Mouse (Mus musculus) CD4-positive helper T cell, adult 2 months (primary cell): ENCODE data around the gene Rnf157.
"Not testable (repeated sequence)": the region's sequence is repeated elsewhere in the genome, so short reads cannot be mapped to it uniquely, and the experiment has no call there.

Experiments used
- DNase-seq: peaks from one replicate; pipeline ENCODE4 v3.0.0-alpha.2; 2012; ENCODE audit warnings: low read depth, missing footprints, low spot score

The Rnf157 gene

GRCm38 (mm10) chr11:116418194-116418840, 5.5 kb upstream of the Rnf157 start:
- DNase-seq: peak; percentile 48

DNA sequence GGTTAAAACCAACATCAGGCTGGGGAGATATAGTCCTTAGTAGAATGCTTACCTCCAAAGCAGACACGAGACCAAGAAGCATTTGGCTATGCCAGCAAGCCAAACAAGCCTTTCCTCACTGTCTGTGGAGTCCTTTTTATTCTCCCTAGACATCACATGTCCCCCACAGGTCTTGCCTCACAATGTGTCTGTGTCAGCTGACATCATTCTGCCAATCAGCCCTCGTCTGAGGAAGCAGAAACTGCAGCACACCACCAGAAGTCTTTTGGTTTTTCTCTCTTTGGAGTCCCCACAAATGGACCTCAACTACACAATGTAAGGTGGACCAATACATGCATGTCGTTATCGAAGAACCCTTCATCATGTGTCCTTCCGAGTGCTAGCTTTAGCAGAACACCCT, 4.2 kb upstream of the Rnf157 start:
- DNase-seq: no peak

- no peak for DNase-seq
These were observed 3.5 kb upstream of the Rnf157 start for GRCm38 (mm10) chr11:116416196-116416943.

GRCm38 (mm10) chr11:116413631-116414022, 795 bp upstream of the Rnf157 start:
- DNase-seq: peak; percentile 82

DNA sequence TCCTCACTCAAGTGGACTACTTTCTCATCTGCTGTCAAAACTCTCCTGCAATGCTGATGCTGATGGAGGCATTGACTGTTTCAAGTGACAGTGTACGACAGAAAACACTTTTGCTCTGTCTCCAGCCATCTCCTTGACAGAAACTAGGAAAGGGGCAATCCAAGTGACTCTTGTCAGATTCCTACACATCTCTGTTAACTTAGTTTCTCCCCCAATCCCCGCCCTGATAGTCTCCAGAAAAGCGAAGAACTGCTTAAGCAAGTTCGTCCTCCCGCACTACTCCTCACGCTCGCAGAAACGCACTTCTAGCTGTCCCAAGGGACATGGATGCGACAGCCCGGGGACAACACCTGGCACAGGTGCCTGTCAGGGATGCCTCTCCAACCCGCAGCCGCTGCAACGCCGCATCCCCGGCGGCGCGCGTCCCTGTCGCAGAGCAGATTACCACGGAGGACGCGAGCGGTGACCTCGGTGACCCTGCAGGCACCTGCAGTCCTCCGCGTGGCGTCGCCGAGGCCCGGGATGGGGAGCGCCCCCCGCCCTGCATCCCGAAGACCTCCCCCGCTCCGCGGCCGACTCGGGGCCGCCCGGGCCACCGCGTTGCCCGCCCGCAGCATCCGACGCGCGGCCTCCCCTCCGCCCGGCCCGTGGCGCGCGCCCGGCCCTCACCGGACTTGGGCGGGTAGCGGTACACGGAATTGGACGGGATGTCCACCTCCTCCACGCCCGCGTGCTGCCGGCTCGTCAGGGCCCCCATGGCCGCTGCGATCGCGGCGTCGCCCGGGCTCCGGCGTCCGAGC, 604 bp downstream of the Rnf157 start:
- DNase-seq: peak; percentile 71

- no peak for DNase-seq
These were observed 1.2 kb downstream of the Rnf157 start for GRCm38 (mm10) chr11:116411582-116411981.

DNA sequence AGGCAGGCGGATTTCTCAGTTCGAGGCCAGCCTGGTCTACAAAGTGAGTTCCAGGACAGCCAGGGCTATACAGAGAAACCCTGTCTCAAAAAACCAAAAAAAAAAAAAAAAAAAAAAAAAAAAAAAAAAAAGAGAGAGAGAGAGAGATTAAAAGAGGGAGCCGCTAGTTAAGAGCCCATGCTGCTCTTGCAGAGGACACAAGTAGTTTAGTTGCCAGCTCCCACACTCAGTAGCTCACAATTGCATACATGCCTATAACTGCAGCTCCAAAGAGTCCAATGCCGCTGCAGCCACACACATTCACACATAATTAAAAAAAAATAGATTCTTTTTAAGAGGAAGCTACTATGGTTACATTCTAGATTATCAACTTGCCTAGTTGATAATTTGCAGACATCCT, 2.4 kb downstream of the Rnf157 start:
- not testable (repeated sequence) for DNase-seq

DNA sequence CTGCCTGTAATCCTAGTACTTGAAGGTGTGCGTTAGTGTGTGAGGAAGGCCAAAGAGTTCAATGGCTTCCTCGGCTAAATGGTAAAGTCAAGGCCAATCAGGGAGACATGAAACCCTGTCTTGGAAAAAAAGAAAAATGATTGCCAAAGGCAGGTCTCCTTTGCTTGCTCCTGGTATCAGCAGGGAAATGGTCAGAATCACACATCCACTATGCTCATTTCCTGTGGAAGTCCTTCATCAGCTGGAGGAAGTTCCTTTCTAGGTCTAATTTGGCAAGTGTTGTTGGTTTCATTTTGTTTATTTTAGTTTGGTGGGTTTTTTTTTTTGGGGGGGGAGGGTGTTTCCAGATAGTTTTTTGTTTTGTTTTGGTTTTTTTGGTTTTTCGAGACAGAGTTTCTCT, 3.8 kb downstream of the Rnf157 start:
- no peak for DNase-seq

- peak; percentile 94 for DNase-seq
These were observed 6.6 kb downstream of the Rnf157 start for GRCm38 (mm10) chr11:116406231-116406728.

GRCm38 (mm10) chr11:116405601-116406000, 7.2 kb downstream of the Rnf157 start:
- DNase-seq: no peak

DNA sequence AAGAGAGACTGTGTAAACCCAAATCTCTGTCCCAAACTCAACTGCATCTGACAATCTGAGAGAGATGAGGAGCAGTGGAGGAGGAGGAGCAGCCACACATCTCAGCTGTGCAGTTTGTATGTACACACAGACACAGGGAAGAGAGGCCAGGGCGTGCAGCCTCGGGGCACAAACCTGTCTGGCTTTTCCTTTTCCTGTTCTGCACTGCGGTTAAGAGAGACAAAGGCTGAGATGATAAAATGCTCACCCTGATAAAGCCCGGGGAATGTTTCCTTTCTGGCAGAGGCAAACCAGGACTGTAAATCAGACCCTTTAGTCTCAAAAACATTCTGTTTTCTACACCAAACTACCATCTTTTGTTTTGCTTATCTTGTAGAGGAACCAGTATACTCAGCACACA, 12.3 kb downstream of the Rnf157 start:
- peak; percentile 50 for DNase-seq

- no peak for DNase-seq
These were observed 14.5 kb downstream of the Rnf157 start for GRCm38 (mm10) chr11:116398348-116398677.

- DNase-seq: peak; percentile 26
These were observed 15.1 kb downstream of the Rnf157 start for GRCm38 (mm10) chr11:116397517-116398347.

GRCm38 (mm10) chr11:116396934-116397330, 15.9 kb downstream of the Rnf157 start:
- DNase-seq: no peak

GRCm38 (mm10) chr11:116396276-116396933, 16.4 kb downstream of the Rnf157 start:
- peak; percentile 30 for DNase-seq

GRCm38 (mm10) chr11:116394769-116395168, 18.1 kb downstream of the Rnf157 start:
- DNase-seq: peak; percentile 45

DNA sequence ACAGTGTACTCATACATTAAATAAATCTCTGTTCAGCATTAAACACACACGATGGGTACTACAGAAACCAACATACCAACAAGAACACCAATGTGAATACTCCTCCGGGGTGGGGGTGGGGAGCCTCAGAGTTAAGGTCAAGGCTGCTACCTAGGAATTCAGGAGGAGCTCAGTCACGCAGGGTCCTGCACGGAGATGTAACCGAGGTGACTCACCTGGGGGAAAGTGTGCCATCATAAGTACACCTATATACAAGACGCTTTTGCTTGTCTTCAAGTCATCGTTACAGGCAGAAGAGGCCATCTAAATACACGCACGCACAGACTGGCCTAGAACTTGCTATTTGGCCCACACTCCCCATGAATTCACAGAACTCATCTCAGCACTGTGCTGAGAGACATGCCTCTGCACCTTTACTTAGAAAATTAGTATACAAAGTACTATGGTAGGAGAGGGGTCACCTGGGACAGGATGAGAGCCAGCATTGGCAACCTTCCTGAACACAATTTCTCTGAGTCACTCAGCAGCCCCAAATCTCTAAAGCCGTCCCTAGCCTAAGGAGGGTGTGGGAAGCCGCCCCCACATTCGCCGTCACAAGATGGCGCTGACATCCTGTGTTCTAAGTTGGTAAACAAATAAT, 23.9 kb downstream of the Rnf157 start:
- peak; percentile 91 for DNase-seq

DNA sequence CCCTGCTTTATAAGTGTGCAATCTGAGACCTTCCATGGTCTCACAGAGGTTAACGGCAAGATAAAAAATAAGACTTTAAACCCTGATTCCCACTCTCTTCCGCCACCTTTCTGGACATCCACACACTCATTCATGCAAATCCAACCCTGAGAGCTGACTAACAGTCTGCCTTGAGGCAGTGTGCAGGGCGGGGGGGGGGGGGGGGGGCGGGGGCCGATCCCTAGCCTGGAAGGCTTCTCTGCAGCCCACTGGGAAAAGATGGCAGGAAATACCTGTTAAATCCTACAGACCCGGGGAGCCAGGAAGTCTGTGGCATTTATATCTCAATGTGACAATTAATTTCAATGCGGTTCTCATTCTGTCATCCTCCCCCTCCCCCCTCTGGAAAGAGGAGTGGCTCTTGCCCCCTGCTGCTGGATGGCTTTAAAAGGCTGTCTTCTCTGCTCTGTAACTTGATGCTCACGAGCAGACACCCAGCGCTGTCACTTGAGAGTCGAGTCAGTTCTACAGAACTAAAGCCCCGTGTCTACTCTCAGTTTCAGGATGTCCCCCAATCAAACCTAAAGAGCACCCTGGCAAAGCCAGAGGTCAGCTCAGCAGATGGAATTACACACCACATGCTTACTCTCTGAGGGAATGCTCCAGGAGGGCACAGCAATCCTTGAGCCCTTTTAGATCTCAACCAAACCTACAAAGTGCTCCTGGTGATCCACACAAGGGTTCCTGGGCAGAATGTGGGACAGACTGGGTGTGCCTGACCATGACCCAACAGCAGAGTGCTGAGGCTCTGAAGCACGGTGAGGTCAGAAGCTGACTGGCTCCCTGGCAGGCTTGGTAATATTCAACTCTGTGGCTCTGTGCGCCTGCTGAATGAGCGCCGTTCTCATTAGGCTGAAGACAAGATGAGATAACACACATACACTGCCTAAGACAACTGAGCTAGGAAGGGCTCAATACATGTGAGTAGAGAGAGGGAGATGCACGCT, 25.5 kb downstream of the Rnf157 start:
- peak; percentile 49 for DNase-seq

DNA sequence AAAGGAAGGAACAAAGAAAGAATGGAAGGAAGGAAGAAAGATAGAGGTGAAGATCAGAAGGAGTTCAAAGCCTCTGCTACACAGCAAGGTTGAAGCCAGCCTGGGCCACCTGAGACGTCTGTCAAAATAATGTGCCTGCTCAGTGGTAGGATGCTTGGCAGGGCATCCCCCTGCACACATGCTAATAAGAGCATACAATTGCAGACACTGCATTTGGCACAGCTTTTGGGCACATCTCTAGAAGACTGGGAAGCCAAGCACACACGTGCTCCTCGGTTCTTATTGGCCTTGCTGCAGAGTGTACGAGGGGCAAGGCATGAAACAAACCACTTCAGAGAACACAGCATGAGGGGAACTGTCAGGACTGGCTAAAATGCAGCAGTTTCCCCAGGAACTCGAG, 26.8 kb downstream of the Rnf157 start:
- no peak for DNase-seq
